Mouse (Mus musculus) erythroblast, embryonic 14.5 days (primary cell): ENCODE measurements around the gene Aqp12. TPM values are rescaled to one million over a fixed set of nuclear protein-coding genes. Genes with fewer than 3 reads are reported as not detected.

Experiments
- H3K27me3 ChIP-seq: 2 replicates; pipeline ENCODE4 v1.6.1; 2012; ENCODE audit warnings: inconsistent platforms; ENCODE audit not compliant: control insufficient read depth
- H3K36me3 ChIP-seq: 2 replicates; pipeline ENCODE4 v1.6.1; 2012; ENCODE audit warnings: mild to moderate bottlenecking, inconsistent platforms; ENCODE audit not compliant: control insufficient read depth
- H3K4me1 ChIP-seq: 2 replicates; pipeline ENCODE4 v1.6.1; 2012; ENCODE audit warnings: inconsistent platforms; ENCODE audit not compliant: control insufficient read depth
- H3K4me3 ChIP-seq: replicated peaks from 2 replicates; pipeline ENCODE3; 2012; ENCODE audit warnings: moderate library complexity, mild to moderate bottlenecking, inconsistent platforms
- H3K9me3 ChIP-seq: 2 replicates; pipeline ENCODE4 v1.6.1; 2012; ENCODE audit warnings: low read length, inconsistent platforms, mixed read lengths; ENCODE audit not compliant: control insufficient read depth
- GATA1 ChIP-seq: IDR thresholded peaks from 2 replicates; pipeline ENCODE4 v1.6.1; 2012; ENCODE audit warnings: low read length, inconsistent platforms, mixed read lengths
- TAL1 ChIP-seq: IDR thresholded peaks from 3 replicates; pipeline ENCODE4 v1.6.1; 2012; ENCODE audit warnings: low read length, inconsistent platforms, mixed read lengths
- polyA plus RNA-seq: library from polyadenylated mRNA; stranded (reverse); fragments of >175 nt; gene quantifications from 2 replicates; pipeline ENCODE4 v1.2.3, GENCODE M21; 2012

The Aqp12 gene
- polyA plus RNA-seq, 1 experiment = not detected

DNA sequence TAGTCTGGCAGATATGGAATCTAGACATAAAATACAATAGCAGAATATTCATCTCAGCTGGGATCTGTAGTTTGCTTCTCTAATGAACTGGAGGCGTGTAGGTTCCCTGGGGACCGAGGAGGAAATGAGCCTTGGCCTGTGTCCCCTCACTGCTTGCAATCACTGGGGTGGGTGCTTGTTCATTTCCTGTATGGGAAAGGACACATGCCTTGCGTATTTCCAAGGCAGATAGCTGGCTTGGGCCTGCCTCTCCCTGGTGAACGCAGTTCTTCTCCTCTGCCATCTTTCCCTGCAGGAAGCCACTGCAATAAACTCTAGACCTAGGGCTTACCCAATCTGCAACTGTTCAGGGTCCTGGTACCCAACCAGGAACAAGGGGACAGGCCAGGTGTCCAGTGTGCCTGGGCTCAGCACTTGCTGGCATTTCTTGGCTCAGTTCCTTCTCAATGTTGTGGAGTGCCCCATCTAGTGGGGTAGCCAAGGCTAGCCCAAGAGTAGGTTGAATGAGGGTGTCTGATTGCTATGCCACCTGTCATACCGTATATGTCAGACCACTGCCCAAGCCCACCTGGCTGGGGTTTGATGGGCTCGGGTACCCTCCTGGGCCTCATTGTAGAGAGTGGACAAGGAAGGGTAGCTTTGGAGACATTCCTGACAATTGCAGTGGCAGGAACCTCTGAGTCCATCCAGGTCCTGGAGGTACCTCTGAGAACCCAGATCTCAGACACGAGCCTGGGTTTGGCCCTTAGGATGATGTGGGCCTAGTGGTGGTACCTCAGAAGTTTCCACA lies 24.9 kb upstream of the Aqp12 start:
- Histone ChIP-seq H3K4me3 (no peak overlapping the region), H3K27me3 (no peaks in the 10 kb centered on the region)
- TF ChIP-seq GATA1 = no peak
- no peak for TF ChIP-seq TAL1

DNA sequence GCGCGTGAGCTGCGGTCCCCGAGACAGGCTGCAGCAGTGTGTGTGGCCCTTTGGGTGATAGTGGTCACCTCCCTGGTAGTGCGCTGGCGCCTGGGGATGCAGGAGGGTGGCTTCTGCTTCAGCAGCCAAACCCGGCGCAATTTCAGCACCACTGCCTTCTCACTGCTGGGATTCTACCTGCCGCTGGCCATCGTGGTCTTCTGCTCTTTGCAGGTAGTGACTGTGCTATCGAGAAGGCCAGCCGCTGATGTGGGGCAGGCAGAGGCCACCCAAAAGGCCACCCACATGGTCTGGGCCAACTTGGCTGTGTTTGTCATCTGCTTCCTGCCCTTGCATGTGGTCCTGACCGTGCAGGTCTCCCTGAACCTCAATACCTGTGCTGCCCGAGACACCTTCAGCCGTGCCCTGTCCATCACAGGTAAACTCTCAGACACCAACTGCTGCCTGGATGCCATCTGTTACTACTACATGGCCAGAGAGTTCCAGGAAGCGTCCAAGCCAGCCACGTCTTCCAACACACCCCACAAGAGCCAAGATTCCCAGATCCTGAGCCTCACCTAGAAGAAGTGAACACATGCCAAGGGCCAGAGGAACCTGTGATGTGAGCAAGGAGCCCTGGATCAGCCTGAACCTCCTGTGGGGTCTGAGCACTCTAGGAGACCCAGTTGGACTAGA lies 23.1 kb upstream of the Aqp12 start:
- Histone ChIP-seq H3K36me3 (no peaks in the 10 kb centered on the region), H3K27me3 (no peaks in the 10 kb centered on the region), H3K4me1 (no peaks in the 10 kb centered on the region), H3K4me3 (no peak overlapping the region), H3K9me3 (no peaks in the 10 kb centered on the region)
- no peak for TF ChIP-seq GATA1
- no peak for TF ChIP-seq TAL1

More for the DNA sequence above, 24.9 kb upstream of the Aqp12 start:
- Histone ChIP-seq H3K4me1 (no peaks in the 10 kb centered on the region), H3K36me3 (no peaks in the 10 kb centered on the region), H3K9me3 (no peaks in the 10 kb centered on the region)

DNA sequence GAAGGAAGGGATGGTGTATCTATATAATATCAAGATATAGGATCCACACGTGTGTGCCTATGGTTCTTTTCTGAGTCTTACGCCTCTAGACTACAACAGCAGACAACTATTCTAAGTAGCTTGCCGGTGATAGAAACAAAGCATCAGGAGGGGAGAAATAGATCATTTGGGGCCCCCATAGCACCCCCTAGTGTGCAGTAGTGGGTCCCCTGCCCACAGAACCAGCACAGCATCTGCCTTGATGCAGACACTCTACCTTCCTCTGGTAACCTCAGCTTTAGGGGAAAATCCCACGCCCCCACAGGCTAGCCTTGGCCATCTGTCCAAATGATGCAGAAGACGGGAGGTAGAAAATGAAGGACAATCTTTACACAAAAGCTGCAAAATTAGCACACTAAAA lies 21.1 kb upstream of the Aqp12 start:
- Histone ChIP-seq H3K4me1 (no peaks in the 10 kb centered on the region), H3K36me3 (no peaks in the 10 kb centered on the region)
- no peak for TF ChIP-seq TAL1

DNA sequence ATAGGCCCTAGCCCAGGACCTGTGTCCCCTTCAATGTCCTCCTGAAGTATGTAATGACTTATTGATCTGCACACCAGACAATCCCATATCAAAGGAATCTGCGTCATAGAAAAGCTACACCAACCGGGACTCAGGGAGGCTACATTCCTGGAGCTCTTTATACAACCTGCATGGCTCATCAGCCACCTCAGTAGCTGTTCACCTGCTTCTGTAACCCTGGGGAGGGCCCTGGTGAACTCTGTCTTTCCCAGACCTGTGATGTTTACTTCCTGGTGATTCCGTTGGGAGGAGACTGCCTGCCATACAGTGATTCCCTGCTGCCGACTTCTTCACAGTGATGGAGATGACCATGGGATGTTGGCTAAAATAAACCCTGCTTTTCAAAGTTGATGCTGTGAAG lies 17.2 kb upstream of the Aqp12 start:
- H3K4me1 ChIP-seq = no peaks in the 10 kb centered on the region
- TF ChIP-seq GATA1 (no peak), TAL1 (no peak)
- H3K36me3 ChIP-seq = no peaks in the 10 kb centered on the region
- no peaks in the 10 kb centered on the region for H3K9me3 ChIP-seq
- no peak overlapping the region for H3K4me3 ChIP-seq
- H3K27me3 ChIP-seq = no peaks in the 10 kb centered on the region

More for the DNA sequence above, 21.1 kb upstream of the Aqp12 start:
- H3K27me3 ChIP-seq = no peaks in the 10 kb centered on the region
- no peak overlapping the region for H3K4me3 ChIP-seq
- no peaks in the 10 kb centered on the region for H3K9me3 ChIP-seq

DNA sequence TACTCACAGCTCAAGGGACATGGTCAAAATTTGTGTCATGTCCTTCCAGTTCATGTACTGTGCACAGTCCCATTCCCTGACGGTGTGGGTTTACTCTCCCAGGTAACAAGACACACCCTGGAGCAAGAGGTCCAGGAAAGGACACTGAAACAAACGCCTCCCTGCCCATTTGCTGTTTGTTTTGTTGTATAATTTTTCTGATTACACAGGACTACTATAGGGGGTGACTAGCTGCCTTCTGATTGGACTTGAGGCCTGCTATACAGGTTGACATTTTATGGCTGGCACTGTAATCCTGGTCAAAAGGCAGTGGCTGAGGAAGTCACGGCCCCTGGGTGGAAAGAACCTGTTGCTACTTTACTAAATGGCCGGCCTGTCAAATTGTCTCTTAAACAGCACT lies 16.2 kb upstream of the Aqp12 start:
- TF ChIP-seq TAL1 = no peak
- TF ChIP-seq GATA1 = no peak
- Histone ChIP-seq H3K27me3 (no peaks in the 10 kb centered on the region), H3K9me3 (no peaks in the 10 kb centered on the region), H3K4me3 (no peak overlapping the region), H3K36me3 (no peaks in the 10 kb centered on the region), H3K4me1 (no peaks in the 10 kb centered on the region)

DNA sequence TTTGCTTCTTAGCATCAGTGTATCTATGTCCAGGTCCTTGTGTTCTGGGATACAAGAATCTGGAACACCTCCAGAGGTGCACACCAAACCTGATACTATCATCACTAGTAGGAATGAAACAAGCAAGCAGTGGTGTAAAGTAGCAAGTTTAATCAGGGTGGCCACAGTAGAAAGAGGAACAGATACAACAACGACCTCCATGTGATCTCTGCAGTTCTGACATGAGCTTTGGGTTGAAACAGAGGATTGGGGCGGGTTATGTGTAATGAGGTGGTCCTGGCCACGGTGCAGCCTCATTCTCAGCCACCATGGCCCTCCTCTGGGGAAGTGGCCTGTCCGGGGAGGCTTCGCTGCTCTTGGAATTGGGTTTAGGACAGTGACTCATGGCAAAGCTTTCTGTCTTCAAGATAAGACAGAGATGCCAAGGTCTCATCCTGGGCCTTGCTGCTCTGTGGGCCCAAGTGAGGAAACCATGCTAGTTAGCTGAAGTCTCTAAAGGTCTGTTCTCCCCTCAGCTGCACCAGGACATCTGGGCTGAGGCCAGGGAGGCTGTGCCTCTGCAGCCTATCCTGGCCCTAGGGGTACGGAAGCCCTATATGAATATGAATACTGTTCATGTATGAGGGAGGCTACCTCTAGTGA lies 13.8 kb upstream of the Aqp12 start:
- Histone ChIP-seq H3K4me3 (no peak overlapping the region), H3K36me3 (no peaks in the 10 kb centered on the region), H3K4me1 (no peaks in the 10 kb centered on the region), H3K9me3 (no peaks in the 10 kb centered on the region), H3K27me3 (no peaks in the 10 kb centered on the region)
- TF ChIP-seq GATA1 = no peak

DNA sequence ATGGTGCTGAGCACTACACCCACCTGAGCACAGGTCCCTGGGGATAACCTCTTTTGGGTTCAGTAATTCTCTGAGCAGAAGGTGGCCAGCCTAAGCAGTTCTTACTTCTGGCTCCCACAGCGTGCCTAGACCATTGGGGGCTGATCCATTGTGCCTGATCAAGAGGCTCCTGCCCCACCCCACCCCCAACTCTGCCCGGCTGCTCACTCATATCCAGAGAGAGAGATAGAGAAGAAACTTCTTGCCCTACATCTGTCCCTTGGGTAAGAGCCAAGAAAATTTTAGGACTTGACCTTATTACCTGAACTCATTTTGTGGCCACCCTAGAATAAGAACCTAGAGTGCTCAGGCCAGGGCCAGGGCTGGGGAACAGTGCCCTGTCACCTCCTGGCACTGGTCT lies 13.3 kb upstream of the Aqp12 start:
- Histone ChIP-seq H3K4me3 (no peak overlapping the region), H3K4me1 (no peaks in the 10 kb centered on the region), H3K9me3 (no peaks in the 10 kb centered on the region), H3K36me3 (no peaks in the 10 kb centered on the region), H3K27me3 (no peaks in the 10 kb centered on the region)
- TF ChIP-seq TAL1 (no peak), GATA1 (no peak)

DNA sequence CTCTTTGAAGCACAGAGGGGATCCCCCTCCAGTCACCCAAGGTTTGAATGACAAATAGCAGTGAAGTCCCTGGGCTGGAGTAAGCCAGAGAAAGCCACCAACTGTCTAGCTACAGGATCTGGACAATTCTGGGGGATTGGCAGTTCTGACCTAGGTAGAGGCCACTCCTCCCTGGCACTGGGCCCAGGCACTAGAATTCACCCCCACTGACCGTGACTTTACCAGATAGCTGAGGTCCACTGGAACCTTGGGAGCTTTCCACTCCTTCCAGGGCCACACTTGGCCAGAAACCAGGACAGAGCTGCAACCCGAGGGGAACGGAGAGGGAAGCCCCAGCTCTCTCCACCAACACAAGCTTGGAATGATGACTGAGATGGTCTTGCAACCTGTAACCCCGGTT lies 3.1 kb downstream of the Aqp12 start:
- no peak for TF ChIP-seq GATA1
- no peak for TF ChIP-seq TAL1
- Histone ChIP-seq H3K9me3 (no peaks in the 10 kb centered on the region), H3K27me3 (no peaks in the 10 kb centered on the region), H3K4me3 (no peak overlapping the region), H3K36me3 (no peaks in the 10 kb centered on the region), H3K4me1 (no peaks in the 10 kb centered on the region)

DNA sequence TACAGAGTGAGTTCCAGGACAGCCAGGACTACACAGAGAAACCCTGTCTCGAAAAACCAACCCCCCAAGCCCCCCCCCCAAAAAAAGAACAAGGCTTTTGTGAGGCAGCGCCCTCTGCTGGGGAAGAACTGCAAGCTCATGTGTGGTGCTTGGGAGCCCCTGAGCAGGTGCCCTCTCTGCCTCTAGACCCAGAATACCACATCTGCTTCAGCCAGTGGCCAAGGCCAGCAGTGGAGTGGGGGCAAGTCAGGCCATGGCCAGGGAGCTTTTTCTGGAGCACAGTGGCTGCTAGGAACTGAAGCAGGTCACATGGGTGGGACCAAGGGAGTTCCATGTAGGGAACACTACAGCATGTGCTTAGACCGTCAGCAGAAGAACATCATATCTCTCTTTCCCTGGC lies 4.6 kb downstream of the Aqp12 start:
- no peaks in the 10 kb centered on the region for H3K27me3 ChIP-seq
- H3K36me3 ChIP-seq = no peaks in the 10 kb centered on the region
- H3K4me3 ChIP-seq = no peak overlapping the region
- TF ChIP-seq TAL1 = no peak
- TF ChIP-seq GATA1 = no peak
- no peaks in the 10 kb centered on the region for H3K9me3 ChIP-seq
- H3K4me1 ChIP-seq = no peaks in the 10 kb centered on the region
